Mouse (Mus musculus) liver, adult 2 months (tissue): ENCODE data around the gene Pars2.

Experiments
- CTCF ChIP-seq: fragments of 200-500 bp; IDR thresholded peaks from 2 replicates; pipeline ENCODE4 v1.5.1; 2011; ENCODE audit warnings: low read depth, low read length, control low read depth
- POLR2A ChIP-seq: fragments of 200-500 bp; IDR thresholded peaks from 2 replicates; pipeline ENCODE4 v1.6.1; 2011; ENCODE audit warnings: low read length, control low read depth; ENCODE audit not compliant: insufficient read depth; ENCODE audit errors: extremely low read depth

DNA sequence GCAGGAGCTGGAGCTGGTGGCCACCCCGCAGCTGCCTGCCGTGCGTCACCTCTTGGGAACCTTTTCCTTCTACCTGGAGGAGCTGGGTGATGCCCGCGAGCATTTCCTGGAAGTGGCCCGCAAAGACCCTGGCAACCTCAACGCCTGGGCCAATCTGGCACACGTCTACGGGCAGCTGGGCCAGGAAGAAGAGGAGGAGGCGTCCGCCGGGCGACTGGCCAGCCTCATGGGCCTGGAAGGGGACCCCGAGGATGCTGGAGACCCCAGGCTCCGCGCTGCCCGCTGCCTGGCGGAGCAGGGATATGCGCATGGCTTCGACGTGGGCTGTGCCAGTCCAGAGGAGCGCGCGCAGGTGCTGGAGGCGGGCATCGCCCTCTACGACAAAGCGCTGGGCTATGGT lies 28.2 kb upstream of the Pars2 start:
- TF ChIP-seq CTCF, result no peak
- no peak for TF ChIP-seq POLR2A
